Mouse (Mus musculus): ENCODE results near the gene H2-Eb2. TPM values are rescaled to one million over a fixed set of nuclear protein-coding genes. Genes with fewer than 3 reads are reported as not detected.

H2-Eb2 gene
- polyA plus RNA-seq, 1 experiment from 2014 or later: not detected

DNA sequence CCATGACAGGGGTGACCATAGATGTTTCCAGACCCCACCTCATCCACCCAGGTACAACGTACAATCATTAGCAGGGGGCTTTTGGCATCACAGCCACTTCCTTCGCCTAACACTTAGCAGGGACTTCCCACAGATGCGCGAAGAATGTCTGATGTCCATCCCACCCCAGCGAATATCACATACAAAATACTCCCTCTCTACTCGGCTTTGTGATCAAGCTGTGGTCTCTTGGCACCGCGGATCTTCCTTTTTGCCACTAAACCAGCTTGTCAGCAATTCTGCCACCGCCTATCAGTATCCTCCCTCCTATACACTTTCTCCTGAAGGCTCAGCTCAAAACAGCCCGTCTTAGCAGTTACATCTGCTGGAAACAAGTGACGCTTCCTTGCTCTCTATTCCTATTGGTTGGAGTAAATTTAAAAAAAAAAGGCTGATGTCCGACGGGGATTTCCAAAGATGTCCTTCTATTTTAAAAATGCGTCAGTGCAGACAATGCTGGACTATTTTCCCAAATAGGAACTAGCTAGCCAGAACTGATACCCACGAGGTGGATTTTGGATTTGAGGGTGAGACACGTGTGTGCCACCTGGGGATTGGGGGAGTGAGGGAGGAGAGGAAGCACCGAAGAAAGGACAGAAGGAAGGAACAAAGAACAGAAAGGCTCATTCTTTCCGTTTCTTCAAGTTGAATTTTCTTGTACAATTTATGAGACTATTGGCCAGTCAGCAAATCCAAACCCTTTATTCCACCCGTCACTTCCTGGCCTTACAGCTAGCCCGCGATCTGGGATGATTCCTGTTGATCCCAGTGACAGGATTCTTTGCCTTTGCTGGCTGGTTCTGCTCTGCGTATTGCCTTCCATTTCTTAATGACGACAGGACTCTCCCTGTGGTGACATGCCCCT, 29.3 kb upstream of the H2-Eb2 start:
- Histone ChIP-seq H3K4me2 (ENCODE audit: low read length) (peak overlapping the region; percentile 65), H3K9me3 (replicated peaks; ENCODE audit: low read length) (no peaks in the 10 kb centered on the region), H3K27me3 (ENCODE audit: insufficient read depth, low read length) (no peaks in the 10 kb centered on the region), H3K36me3 (ENCODE audit: insufficient read depth, low read length) (no peaks in the 10 kb centered on the region), H3K9ac (ENCODE audit: low read depth, low read length) (no peak overlapping the region), H3K4me3 (replicated peaks; ENCODE audit: low read depth, low read length) (peak overlapping the region; percentile 16; the same call in 1 of the 2 replicates), H3K27ac (no peak overlapping the region), H3K4me1 (replicated peaks; ENCODE audit: insufficient read depth, low read length) (no peaks in the 10 kb centered on the region)
- no peak for TF ChIP-seq CTCF (IDR thresholded peaks at IDR 0.05; ENCODE audit: low read depth)
- no peak; the same call in none of the 2 replicates for ATAC-seq (replicated peaks; ENCODE audit: low FRiP score, low read depth)
- WGBS: 22% methylated on average over 23 of the region's 23 CpGs
- DNase-seq (ENCODE audit: low spot score): peak; percentile 93

DNA sequence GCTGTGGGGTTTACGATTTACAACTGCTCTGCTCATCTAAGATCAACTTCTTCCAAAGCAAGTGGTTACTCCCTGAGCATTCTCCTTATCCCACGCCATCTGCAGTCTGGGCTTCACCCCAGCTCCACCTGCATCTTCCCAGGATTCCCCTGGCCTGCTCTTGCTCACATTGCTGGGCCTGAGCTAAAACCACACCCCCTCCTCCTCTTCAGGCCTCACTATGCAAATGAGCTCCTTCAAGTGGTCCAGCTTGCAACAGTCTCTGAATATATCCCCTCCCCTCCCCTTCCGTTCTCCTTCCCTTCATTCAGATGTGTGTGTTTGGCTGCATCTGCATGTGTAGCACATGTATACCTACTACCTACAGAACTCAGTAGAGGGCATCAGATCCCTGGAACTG, 26.1 kb upstream of the H2-Eb2 start:
- DNase-seq (ENCODE audit: low spot score) (no peak), ATAC-seq (replicated peaks; ENCODE audit: low FRiP score, low read depth) (no peak)
- H3K27ac ChIP-seq: no peak overlapping the region
- H3K9ac ChIP-seq (ENCODE audit: low read depth, low read length): no peak overlapping the region
- WGBS: 68% methylated on average over 3 of the region's 3 CpGs
- no peaks in the 10 kb centered on the region for H3K27me3 ChIP-seq (ENCODE audit: insufficient read depth, low read length)
- no peak overlapping the region for H3K4me3 ChIP-seq (replicated peaks; ENCODE audit: low read depth, low read length)
- TF ChIP-seq CTCF (IDR thresholded peaks at IDR 0.05; ENCODE audit: low read depth): no peak
- no peaks in the 10 kb centered on the region for H3K9me3 ChIP-seq (replicated peaks; ENCODE audit: low read length)
- H3K36me3 ChIP-seq (ENCODE audit: insufficient read depth, low read length): no peaks in the 10 kb centered on the region
- H3K4me2 ChIP-seq (ENCODE audit: low read length): no peak overlapping the region
- no peaks in the 10 kb centered on the region for H3K4me1 ChIP-seq (replicated peaks; ENCODE audit: insufficient read depth, low read length)

DNA sequence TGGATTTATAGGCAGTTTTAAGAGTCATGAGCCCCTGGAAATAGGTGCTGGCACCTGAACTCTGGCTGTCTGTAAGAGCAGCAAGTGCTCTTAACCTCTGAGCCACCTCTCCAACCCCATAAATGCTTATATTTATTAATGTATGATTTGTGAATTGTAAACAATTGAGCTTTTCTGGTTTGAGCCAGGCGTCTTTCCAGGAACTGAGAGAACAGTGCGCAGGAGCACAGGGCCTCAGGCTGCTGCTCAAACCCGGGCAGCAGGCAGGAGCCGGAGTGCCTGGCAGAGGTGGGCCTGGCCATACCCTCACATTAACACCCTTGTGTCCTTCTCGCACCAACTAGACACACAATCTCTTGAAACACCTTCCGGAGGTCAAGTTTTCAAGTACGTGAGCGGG, 25.4 kb upstream of the H2-Eb2 start:
- DNase-seq (ENCODE audit: low spot score) (no peak), ATAC-seq (replicated peaks; ENCODE audit: low FRiP score, low read depth) (no peak)
- H3K4me2 ChIP-seq (ENCODE audit: low read length): no peak overlapping the region
- no peaks in the 10 kb centered on the region for H3K27me3 ChIP-seq (ENCODE audit: insufficient read depth, low read length)
- H3K27ac ChIP-seq: no peak overlapping the region
- 81% methylated on average over 8 of the region's 8 CpGs for WGBS
- no peaks in the 10 kb centered on the region for H3K36me3 ChIP-seq (ENCODE audit: insufficient read depth, low read length)
- H3K4me1 ChIP-seq (replicated peaks; ENCODE audit: insufficient read depth, low read length): no peaks in the 10 kb centered on the region
- H3K4me3 ChIP-seq (replicated peaks; ENCODE audit: low read depth, low read length): no peak overlapping the region
- no peak for TF ChIP-seq CTCF (IDR thresholded peaks at IDR 0.05; ENCODE audit: low read depth)
- no peaks in the 10 kb centered on the region for H3K9me3 ChIP-seq (replicated peaks; ENCODE audit: low read length)
- no peak overlapping the region for H3K9ac ChIP-seq (ENCODE audit: low read depth, low read length)

DNA sequence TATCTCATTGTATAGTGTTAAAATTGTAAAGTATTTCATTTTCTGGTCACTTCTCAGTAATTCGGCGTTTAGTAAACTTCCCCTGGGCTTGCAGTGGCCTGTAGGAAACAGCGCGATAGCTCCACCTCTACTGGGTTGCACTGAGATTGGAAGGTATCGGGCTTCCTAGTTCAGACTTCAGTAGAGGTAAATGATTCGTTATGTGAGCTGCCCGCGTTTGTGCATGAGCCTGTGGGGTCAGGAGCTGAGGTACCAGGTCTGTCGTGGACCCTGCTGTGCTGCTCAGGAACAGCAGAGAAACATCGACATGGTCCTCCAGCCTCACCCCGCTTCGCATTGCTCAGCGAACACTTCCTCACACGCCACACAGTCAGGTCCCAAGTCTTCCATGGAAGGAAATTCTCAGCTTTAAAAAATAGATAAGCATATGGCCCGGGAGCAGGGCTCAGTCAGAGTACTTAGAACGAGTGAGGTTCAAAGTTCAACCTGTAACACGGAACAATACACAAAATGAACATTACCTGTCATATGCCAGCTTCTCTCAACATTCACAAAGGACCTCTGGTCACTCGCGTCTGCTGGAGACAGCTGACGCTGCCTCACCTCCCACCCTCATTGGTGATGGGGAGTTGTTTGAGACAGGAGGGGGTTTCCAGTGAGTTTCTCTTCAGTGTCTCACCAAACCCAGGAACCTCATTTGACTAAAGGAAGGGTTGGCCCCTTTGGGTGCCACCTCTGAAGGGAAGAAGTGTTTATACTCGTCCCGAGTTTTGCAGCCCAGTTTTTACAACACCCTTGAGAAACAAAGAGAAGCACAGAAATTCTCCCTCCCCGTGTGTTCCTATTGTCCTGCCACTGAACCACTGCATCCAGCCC, 24.5 kb upstream of the H2-Eb2 start:
- Histone ChIP-seq H3K9me3 (replicated peaks; ENCODE audit: low read length) (no peaks in the 10 kb centered on the region), H3K36me3 (ENCODE audit: insufficient read depth, low read length) (no peaks in the 10 kb centered on the region), H3K9ac (ENCODE audit: low read depth, low read length) (no peak overlapping the region), H3K4me2 (ENCODE audit: low read length) (no peak overlapping the region), H3K4me1 (replicated peaks; ENCODE audit: insufficient read depth, low read length) (no peaks in the 10 kb centered on the region), H3K27ac (no peak overlapping the region), H3K27me3 (ENCODE audit: insufficient read depth, low read length) (no peaks in the 10 kb centered on the region), H3K4me3 (replicated peaks; ENCODE audit: low read depth, low read length) (no peak overlapping the region)
- 69% methylated on average over 23 of the region's 23 CpGs for whole genome bisulfite sequencing
- DNase-seq (ENCODE audit: low spot score) (no peak), ATAC-seq (replicated peaks; ENCODE audit: low FRiP score, low read depth) (no peak)
- no peak for TF ChIP-seq CTCF (IDR thresholded peaks at IDR 0.05; ENCODE audit: low read depth)

DNA sequence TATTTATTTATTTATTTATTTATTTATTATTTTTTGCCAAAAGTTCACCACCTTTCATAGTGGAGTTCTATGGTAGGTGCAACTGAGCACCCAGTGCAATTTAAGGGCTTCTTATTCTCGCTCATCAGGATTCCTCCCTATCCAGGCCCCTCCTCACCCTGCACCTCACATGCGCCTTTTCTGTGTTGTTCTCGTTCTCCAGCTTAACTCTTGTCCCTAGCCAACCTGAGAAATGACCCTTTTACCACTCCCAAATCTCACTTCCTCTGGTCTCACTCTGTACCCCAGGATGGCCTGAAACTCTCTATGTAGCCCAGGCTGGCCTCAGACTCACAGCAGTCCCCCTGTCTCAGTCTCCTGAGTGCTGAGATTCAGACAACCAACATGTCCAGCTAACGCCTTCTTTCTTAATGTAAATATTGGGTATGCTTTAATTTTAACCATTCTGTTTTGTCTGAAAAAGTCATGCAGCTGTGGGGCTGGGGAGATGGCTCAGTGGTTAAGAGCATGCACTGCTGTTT, 23.7 kb upstream of the H2-Eb2 start:
- no peak overlapping the region for H3K4me2 ChIP-seq (ENCODE audit: low read length)

DNA sequence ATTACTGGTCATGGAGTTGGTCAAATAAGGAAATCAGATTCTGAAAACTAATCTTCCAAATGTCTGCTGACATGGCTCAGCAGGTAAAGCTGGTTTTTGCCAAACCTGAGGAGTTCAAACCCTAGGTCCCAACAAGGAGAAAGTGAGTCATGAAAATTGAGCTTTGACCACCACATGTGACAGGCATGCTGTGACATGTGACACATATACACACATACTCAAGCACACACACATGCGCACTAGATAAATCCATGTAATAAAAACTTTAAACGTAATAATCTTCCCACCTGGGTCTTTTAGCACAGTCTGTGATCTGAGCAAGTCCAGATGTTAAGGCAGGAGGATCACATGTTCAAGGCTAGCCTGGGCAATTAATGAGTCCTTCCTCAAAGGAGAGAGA, 21.7 kb upstream of the H2-Eb2 start:
- H3K4me3 ChIP-seq (replicated peaks; ENCODE audit: low read depth, low read length): no peak overlapping the region
- TF ChIP-seq CTCF (IDR thresholded peaks at IDR 0.05; ENCODE audit: low read depth): no peak
- H3K4me2 ChIP-seq (ENCODE audit: low read length): no peak overlapping the region

More for the DNA sequence above, 23.7 kb upstream of the H2-Eb2 start:
- no peak for TF ChIP-seq CTCF (IDR thresholded peaks at IDR 0.05; ENCODE audit: low read depth)
- H3K4me3 ChIP-seq (replicated peaks; ENCODE audit: low read depth, low read length): no peak overlapping the region
- no peaks in the 10 kb centered on the region for H3K9me3 ChIP-seq (replicated peaks; ENCODE audit: low read length)
- no peak overlapping the region for H3K9ac ChIP-seq (ENCODE audit: low read depth, low read length)
- WGBS: 85% methylated on average over 4 of the region's 4 CpGs
- no peak overlapping the region for H3K27ac ChIP-seq
- no peak for DNase-seq (ENCODE audit: low spot score)
- no peaks in the 10 kb centered on the region for H3K27me3 ChIP-seq (ENCODE audit: insufficient read depth, low read length)
- H3K4me1 ChIP-seq (replicated peaks; ENCODE audit: insufficient read depth, low read length): no peaks in the 10 kb centered on the region
- no peak for ATAC-seq (replicated peaks; ENCODE audit: low FRiP score, low read depth)
- H3K36me3 ChIP-seq (ENCODE audit: insufficient read depth, low read length): no peaks in the 10 kb centered on the region

More for the DNA sequence above, 21.7 kb upstream of the H2-Eb2 start:
- H3K27me3 ChIP-seq (ENCODE audit: insufficient read depth, low read length): no peaks in the 10 kb centered on the region
- H3K9ac ChIP-seq (ENCODE audit: low read depth, low read length): no peak overlapping the region
- no peaks in the 10 kb centered on the region for H3K36me3 ChIP-seq (ENCODE audit: insufficient read depth, low read length)
- no peak for DNase-seq (ENCODE audit: low spot score)
- no peak for ATAC-seq (replicated peaks; ENCODE audit: low FRiP score, low read depth)
- no peaks in the 10 kb centered on the region for H3K4me1 ChIP-seq (replicated peaks; ENCODE audit: insufficient read depth, low read length)
- H3K27ac ChIP-seq: no peak overlapping the region
- WGBS: 90% methylated on average over 2 of the region's 2 CpGs
- H3K9me3 ChIP-seq (replicated peaks; ENCODE audit: low read length): no peaks in the 10 kb centered on the region

Measured in kidney, postnatal 0 days (tissue).